Mouse (Mus musculus): Measurements from ENCODE around the gene Abtb2. TPM values are rescaled to one million over a fixed set of nuclear protein-coding genes. Genes with fewer than 3 reads are reported as not detected.

The Abtb2 gene
- total and polyA plus RNA-seq, 3 experiments: 0.05 TPM; not detected in 2

DNA sequence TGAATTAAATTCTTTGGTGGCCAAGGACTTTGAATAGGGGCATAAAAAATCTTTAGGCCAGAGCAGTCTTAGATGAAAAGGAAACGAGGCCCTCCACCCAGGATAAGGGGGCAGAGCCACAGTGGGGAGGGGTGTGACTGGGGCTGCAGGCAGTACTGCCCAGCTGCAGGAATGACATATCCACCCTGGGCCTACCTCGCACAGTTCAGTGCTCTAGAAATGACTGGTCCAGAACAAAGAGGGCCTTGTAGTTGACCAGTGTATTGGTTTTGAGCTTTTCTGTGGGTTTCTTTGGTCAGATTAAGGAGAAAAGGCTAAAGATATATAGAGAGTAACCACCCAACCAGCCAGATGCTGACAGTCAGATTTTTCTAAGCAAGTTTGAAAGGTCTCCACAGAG lies 74.8 kb downstream of the Abtb2 start:
- Histone ChIP-seq H3K27me3 (ENCODE audit: insufficient read depth, low read length) (peaks cover 32% of the 10 kb centered on the region), H3K4me3 (ENCODE audit: low read depth, low read length) (no peak overlapping the region), H3K36me3 (replicated peaks) (no peaks in the 10 kb centered on the region), H3K9me3 (replicated peaks) (no peaks in the 10 kb centered on the region), H3K4me1 (ENCODE audit: insufficient read depth, low read depth, low read length) (no peaks in the 10 kb centered on the region)
- TF ChIP-seq GATA1 (IDR thresholded peaks at IDR 0.05; ENCODE audit: borderline replicate concordance, low read length) (no peak), TAL1 (conservative IDR thresholded peaks at IDR 0.05; ENCODE audit: low read depth, low read length) (no peak), POLR2AphosphoS5 (IDR thresholded peaks at IDR 0.05; ENCODE audit: insufficient replicate concordance, low read depth, low read length) (no peak), GATA2 (IDR thresholded peaks at IDR 0.05; ENCODE audit: borderline replicate concordance, low read depth, low read length) (no peak), CTCF (IDR thresholded peaks at IDR 0.05; ENCODE audit: low read depth, low read length) (no peak)
- DNase-seq (ENCODE audit: low spot score) (no peak), ATAC-seq (ENCODE audit: extremely low read depth, insufficient number of reproducible peaks, low FRiP score, poor library complexity, severe bottlenecking) (no peak)

DNA sequence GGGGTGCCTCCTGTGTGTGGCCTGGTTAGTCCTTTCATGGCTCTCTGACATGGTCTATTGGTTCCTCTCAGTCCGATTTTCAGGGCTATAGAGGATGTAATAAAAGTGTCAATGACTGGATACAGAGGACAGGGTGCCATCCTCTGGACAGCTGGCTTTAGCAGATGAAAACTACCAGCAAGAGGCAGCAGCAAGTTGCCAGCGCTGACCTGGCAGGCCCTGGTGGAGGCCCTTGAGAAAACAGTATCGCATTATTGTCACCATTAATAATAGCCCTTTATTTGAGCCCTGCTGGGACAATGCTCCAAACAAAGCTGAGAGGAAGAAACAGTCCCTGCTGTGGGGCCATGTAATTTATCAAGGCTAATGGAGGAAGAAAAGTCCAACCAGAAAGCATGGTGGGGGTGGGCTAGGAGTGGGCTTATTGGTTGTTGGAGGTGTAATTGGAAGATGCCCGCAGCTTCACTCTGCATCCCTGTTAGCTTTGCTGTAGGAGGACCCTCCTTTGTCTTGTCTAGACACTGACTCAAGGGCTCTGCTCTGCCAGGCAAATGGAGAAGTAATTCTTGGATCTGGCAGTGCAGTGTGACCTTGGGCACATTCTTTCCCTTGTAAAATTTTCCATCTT lies 77.6 kb downstream of the Abtb2 start:
- Histone ChIP-seq H3K4me3 (ENCODE audit: low read depth, low read length) (no peak overlapping the region), H3K36me3 (replicated peaks) (no peaks in the 10 kb centered on the region), H3K27me3 (ENCODE audit: insufficient read depth, low read length) (peaks cover 35% of the 10 kb centered on the region), H3K9me3 (replicated peaks) (no peaks in the 10 kb centered on the region), H3K4me1 (ENCODE audit: insufficient read depth, low read depth, low read length) (no peaks in the 10 kb centered on the region)
- no peak for TF ChIP-seq GATA1 (IDR thresholded peaks at IDR 0.05; ENCODE audit: borderline replicate concordance, low read length)
- no peak for DNase-seq (ENCODE audit: low spot score)
- ATAC-seq (ENCODE audit: extremely low read depth, insufficient number of reproducible peaks, low FRiP score, poor library complexity, severe bottlenecking): no peak

GRCm38 (mm10) chr2:103644418-103644817 lies 78.3 kb downstream of the Abtb2 start:
- no peak overlapping the region for H3K4me3 ChIP-seq (ENCODE audit: low read depth, low read length)
- H3K27me3 ChIP-seq (ENCODE audit: insufficient read depth, low read length): peaks cover 34% of the 10 kb centered on the region
- TF ChIP-seq TAL1 (conservative IDR thresholded peaks at IDR 0.05; ENCODE audit: low read depth, low read length) (no peak), GATA2 (IDR thresholded peaks at IDR 0.05; ENCODE audit: borderline replicate concordance, low read depth, low read length) (no peak), POLR2AphosphoS5 (IDR thresholded peaks at IDR 0.05; ENCODE audit: insufficient replicate concordance, low read depth, low read length) (no peak), CTCF (IDR thresholded peaks at IDR 0.05; ENCODE audit: low read depth, low read length) (no peak), GATA1 (IDR thresholded peaks at IDR 0.05; ENCODE audit: borderline replicate concordance, low read length) (no peak)
- DNase-seq (ENCODE audit: low spot score) (no peak), ATAC-seq (ENCODE audit: extremely low read depth, insufficient number of reproducible peaks, low FRiP score, poor library complexity, severe bottlenecking) (no peak)
- no peaks in the 10 kb centered on the region for H3K9me3 ChIP-seq (replicated peaks)
- H3K36me3 ChIP-seq (replicated peaks): no peaks in the 10 kb centered on the region
- H3K4me1 ChIP-seq (ENCODE audit: insufficient read depth, low read depth, low read length): no peaks in the 10 kb centered on the region

- no peaks in the 10 kb centered on the region for H3K36me3 ChIP-seq (replicated peaks)
- H3K27me3 ChIP-seq (ENCODE audit: insufficient read depth, low read length): peaks cover 28% of the 10 kb centered on the region
- H3K4me3 ChIP-seq (ENCODE audit: low read depth, low read length): no peak overlapping the region
- H3K9me3 ChIP-seq (replicated peaks): no peaks in the 10 kb centered on the region
- no peak for TF ChIP-seq GATA2 (IDR thresholded peaks at IDR 0.05; ENCODE audit: borderline replicate concordance, low read depth, low read length)
- TF ChIP-seq TAL1 (conservative IDR thresholded peaks at IDR 0.05; ENCODE audit: low read depth, low read length): no peak
- no peak for TF ChIP-seq POLR2AphosphoS5 (IDR thresholded peaks at IDR 0.05; ENCODE audit: insufficient replicate concordance, low read depth, low read length)
- no peak for TF ChIP-seq CTCF (IDR thresholded peaks at IDR 0.05; ENCODE audit: low read depth, low read length)
- TF ChIP-seq GATA1 (IDR thresholded peaks at IDR 0.05; ENCODE audit: borderline replicate concordance, low read length): no peak
- DNase-seq (ENCODE audit: low spot score) (no peak), ATAC-seq (ENCODE audit: extremely low read depth, insufficient number of reproducible peaks, low FRiP score, poor library complexity, severe bottlenecking) (no peak)
- no peaks in the 10 kb centered on the region for H3K4me1 ChIP-seq (ENCODE audit: insufficient read depth, low read depth, low read length)
Measured at GRCm38 (mm10) chr2:103650314-103650879, 84.3 kb downstream of the Abtb2 start.

DNA sequence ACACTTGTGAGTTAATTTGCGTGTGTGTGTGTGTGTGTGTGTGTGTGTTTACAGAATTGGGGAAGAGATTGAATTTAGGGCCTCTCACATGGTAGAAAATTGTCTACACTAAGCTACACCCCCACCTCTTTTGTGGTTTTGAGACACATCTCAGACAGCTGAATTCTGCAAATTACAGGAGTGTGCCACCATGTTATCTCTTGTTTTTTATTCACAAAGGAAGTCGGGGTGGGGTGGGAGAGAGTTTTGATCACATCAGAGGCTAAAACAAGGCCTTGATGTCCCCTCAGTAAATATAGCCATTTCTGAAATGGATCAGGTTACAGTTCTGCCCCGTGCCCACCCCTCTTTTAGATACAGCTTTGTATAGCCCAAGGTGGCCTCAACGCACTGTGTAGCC lies 86.0 kb downstream of the Abtb2 start:
- H3K27me3 ChIP-seq (ENCODE audit: insufficient read depth, low read length): peaks cover 29% of the 10 kb centered on the region
- no peak for TF ChIP-seq TAL1 (conservative IDR thresholded peaks at IDR 0.05; ENCODE audit: low read depth, low read length)
- no peak for TF ChIP-seq CTCF (IDR thresholded peaks at IDR 0.05; ENCODE audit: low read depth, low read length)
- no peak for TF ChIP-seq POLR2AphosphoS5 (IDR thresholded peaks at IDR 0.05; ENCODE audit: insufficient replicate concordance, low read depth, low read length)
- TF ChIP-seq GATA1 (IDR thresholded peaks at IDR 0.05; ENCODE audit: borderline replicate concordance, low read length): no peak
- no peak for TF ChIP-seq GATA2 (IDR thresholded peaks at IDR 0.05; ENCODE audit: borderline replicate concordance, low read depth, low read length)
- no peaks in the 10 kb centered on the region for H3K36me3 ChIP-seq (replicated peaks)
- no peaks in the 10 kb centered on the region for H3K9me3 ChIP-seq (replicated peaks)
- no peak for DNase-seq (ENCODE audit: low spot score)
- ATAC-seq (ENCODE audit: extremely low read depth, insufficient number of reproducible peaks, low FRiP score, poor library complexity, severe bottlenecking): no peak
- H3K4me1 ChIP-seq (ENCODE audit: insufficient read depth, low read depth, low read length): no peaks in the 10 kb centered on the region
- H3K4me3 ChIP-seq (ENCODE audit: low read depth, low read length): no peak overlapping the region

DNA sequence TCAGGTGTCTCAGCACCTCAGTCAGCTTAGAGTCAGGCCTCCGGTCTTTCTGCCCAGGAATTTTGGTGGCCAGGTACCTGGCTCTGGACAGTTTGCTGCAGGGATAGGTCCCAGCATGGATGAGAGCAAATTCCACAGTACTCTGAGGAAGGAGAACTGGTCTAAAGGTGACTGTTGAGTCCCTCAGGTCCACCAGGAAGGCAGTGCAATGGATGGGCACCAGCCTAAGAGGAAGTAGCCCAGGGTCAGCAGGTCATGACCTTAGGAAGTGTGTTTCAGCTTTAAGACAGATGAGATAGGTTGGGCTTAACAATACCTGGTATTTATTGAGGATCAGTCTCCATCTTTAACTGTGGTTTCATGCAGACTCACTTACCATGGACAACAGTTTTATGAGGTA lies 88.9 kb downstream of the Abtb2 start:
- Histone ChIP-seq H3K27me3 (ENCODE audit: insufficient read depth, low read length) (peaks cover 34% of the 10 kb centered on the region), H3K36me3 (replicated peaks) (no peaks in the 10 kb centered on the region), H3K4me1 (ENCODE audit: insufficient read depth, low read depth, low read length) (no peaks in the 10 kb centered on the region), H3K4me3 (ENCODE audit: low read depth, low read length) (no peak overlapping the region), H3K9me3 (replicated peaks) (no peaks in the 10 kb centered on the region)
- DNase-seq (ENCODE audit: low spot score) (no peak), ATAC-seq (ENCODE audit: extremely low read depth, insufficient number of reproducible peaks, low FRiP score, poor library complexity, severe bottlenecking) (no peak)
- no peak for TF ChIP-seq GATA1 (IDR thresholded peaks at IDR 0.05; ENCODE audit: borderline replicate concordance, low read length)
- no peak for TF ChIP-seq POLR2AphosphoS5 (IDR thresholded peaks at IDR 0.05; ENCODE audit: insufficient replicate concordance, low read depth, low read length)
- TF ChIP-seq GATA2 (IDR thresholded peaks at IDR 0.05; ENCODE audit: borderline replicate concordance, low read depth, low read length): no peak
- no peak for TF ChIP-seq CTCF (IDR thresholded peaks at IDR 0.05; ENCODE audit: low read depth, low read length)
- no peak for TF ChIP-seq TAL1 (conservative IDR thresholded peaks at IDR 0.05; ENCODE audit: low read depth, low read length)
